Mouse (Mus musculus) ES-E14 (cell line): ENCODE results near the gene Mut. TPM values are rescaled to one million over a fixed set of nuclear protein-coding genes. Genes with fewer than 3 reads are reported as not detected.

ENCODE experiments used
- DNase-seq: peaks from one replicate; pipeline ENCODE4 v3.0.0-alpha.2; 2013; ENCODE audit warnings: low read depth, low spot score
- H3K27ac ChIP-seq: 2 replicates; pipeline ENCODE4 v1.5.1; 2012; ENCODE audit warnings: low read depth, mild to moderate bottlenecking, low read length, moderate library complexity, mixed read lengths; ENCODE audit not compliant: poor library complexity, insufficient read depth, severe bottlenecking
- H3K36me3 ChIP-seq: 2 replicates; pipeline ENCODE4 v1.6.1; 2012; ENCODE audit warnings: mild to moderate bottlenecking, low read length, moderate library complexity, mixed read lengths; ENCODE audit not compliant: control insufficient read depth, poor library complexity, insufficient read depth, severe bottlenecking
- H3K4me1 ChIP-seq, 2 experiments: fragments of 150-350 bp in 1 of 2; sonication (generic) in 1 of 2; 2 replicates each; pipeline ENCODE4 v1.6.1; 2012; ENCODE audit warnings: low read length in 2 of 2, mild to moderate bottlenecking in 1 of 2, mixed read lengths in 1 of 2; ENCODE audit not compliant: control insufficient read depth in 2 of 2, insufficient read depth in 2 of 2, poor library complexity in 1 of 2
- H3K4me3 ChIP-seq, 2 experiments: fragments of 150-350 bp in 1 of 2; sonication (generic) in 1 of 2; 2 replicates each; pipeline ENCODE4 v1.5.1; 2012; ENCODE audit warnings: low read length in 2 of 2, low read depth in 1 of 2, mild to moderate bottlenecking in 1 of 2, mixed read lengths in 1 of 2; ENCODE audit not compliant: insufficient read depth in 1 of 2, poor library complexity in 1 of 2, severe bottlenecking in 1 of 2
- H3K9ac ChIP-seq: 2 replicates; pipeline ENCODE4 v1.6.1; 2012; ENCODE audit warnings: low read depth, mild to moderate bottlenecking, low read length, mixed read lengths; ENCODE audit not compliant: poor library complexity, insufficient read depth, severe bottlenecking
- H3K9me3 ChIP-seq: fragments of 150-350 bp; sonication (generic); 2 replicates; pipeline ENCODE4 v1.6.1; 2012; ENCODE audit warnings: low read depth, mild to moderate bottlenecking, low read length; ENCODE audit not compliant: control insufficient read depth, insufficient read depth
- CHD2 ChIP-seq: IDR thresholded peaks from 2 replicates; pipeline ENCODE4 v1.6.1; 2014; ENCODE audit warnings: mild to moderate bottlenecking, low read depth, low read length, inconsistent platforms
- HCFC1 ChIP-seq: IDR thresholded peaks from 2 replicates; pipeline ENCODE4 v1.6.1; 2012; ENCODE audit warnings: low read length, inconsistent platforms, borderline replicate concordance; ENCODE audit not compliant: insufficient read depth
- MAFK ChIP-seq: IDR thresholded peaks from 2 replicates; pipeline ENCODE4 v1.6.1; 2014; ENCODE audit warnings: mild to moderate bottlenecking, low read depth, low read length, inconsistent platforms; ENCODE audit not compliant: insufficient read depth
- ZC3H11A ChIP-seq: IDR thresholded peaks from 2 replicates; pipeline ENCODE4 v1.6.1; 2012; ENCODE audit warnings: low read depth, mild to moderate bottlenecking, inconsistent platforms, low read length, borderline replicate concordance
- ZNF384 ChIP-seq: IDR thresholded peaks from 2 replicates; pipeline ENCODE4 v1.6.1; 2012; ENCODE audit warnings: low read depth, low read length, inconsistent platforms
- in situ Hi-C, 2 experiments: fragments of 600-800 bp; cut with MboI; formaldehyde crosslinking; loops; one replicate each; pipeline ENCODE4 v1.15.1; 2025; ENCODE audit warnings: low sequenced_read_pairs in 2 of 2, inconsistent platforms in 1 of 2; ENCODE audit not compliant: unreplicated experiment in 2 of 2
- total RNA-seq: library from RNA; depleted of rRNA; stranded (reverse); fragments of 300-350 nt; gene quantifications from 2 replicates; pipeline ENCODE4 v1.2.3, GENCODE M21; 2012

Gene Mut
- total RNA-seq, 1 experiment = 58.0 TPM

DNA sequence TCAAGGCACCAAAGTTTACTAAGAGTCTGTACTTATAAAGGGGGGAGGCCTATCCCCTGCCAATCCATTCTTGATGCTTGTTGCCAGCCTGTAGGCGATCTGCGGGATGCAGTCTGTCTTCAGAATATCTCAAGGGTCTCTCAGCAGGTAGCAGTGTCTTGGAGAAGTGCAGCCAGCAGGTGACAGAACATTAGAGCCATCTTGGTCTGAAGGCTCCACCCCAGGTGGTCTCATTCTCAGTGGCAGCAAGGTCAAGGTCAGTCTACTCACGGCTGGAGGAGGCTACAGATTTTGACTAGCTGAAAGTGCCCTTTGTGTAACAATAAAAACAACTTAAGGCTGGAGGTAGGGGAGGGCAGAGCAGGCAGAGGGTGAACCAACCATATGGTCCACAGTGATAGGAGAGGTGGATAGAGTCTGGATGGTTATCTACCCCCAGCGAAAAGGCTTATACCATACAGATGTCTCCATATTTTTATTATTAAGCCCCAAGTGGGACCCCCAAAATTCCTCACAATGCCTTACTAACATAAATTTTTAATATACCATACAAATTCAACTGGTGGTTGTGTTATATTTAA is 34.6 kb upstream of the Mut start:
- Histone ChIP-seq H3K27ac (no peak overlapping the region), H3K36me3 (no peaks in the 10 kb centered on the region), H3K4me3 (no peak overlapping the region), H3K4me1 (peaks cover 0 to 7% of the 10 kb centered on the region in 2 experiments; a peak in 2 of 4 replicates), H3K9ac (no peak overlapping the region), H3K9me3 (no peaks in the 10 kb centered on the region)
- in situ Hi-C loops = no loop called here
- TF ChIP-seq CHD2 (no peak), ZNF384 (no peak), ZC3H11A (no peak), HCFC1 (no peak), MAFK (no peak)
- no peak for DNase-seq

GRCm38 (mm10) chr17:40903345-40903744 is 31.1 kb upstream of the Mut start:
- Histone ChIP-seq H3K4me3 (no peak overlapping the region), H3K27ac (no peak overlapping the region), H3K9ac (no peak overlapping the region), H3K9me3 (no peaks in the 10 kb centered on the region), H3K36me3 (no peaks in the 10 kb centered on the region), H3K4me1 (peaks cover 0 to 8% of the 10 kb centered on the region in 2 experiments; a peak in 2 of 4 replicates)
- no peak for DNase-seq
- in situ Hi-C loops = no loop called here
- no peak for TF ChIP-seq ZC3H11A
- TF ChIP-seq MAFK = no peak
- no peak for TF ChIP-seq CHD2
- no peak for TF ChIP-seq ZNF384
- TF ChIP-seq HCFC1 = no peak

- no peak overlapping the region for H3K4me3 ChIP-seq
- H3K27ac ChIP-seq = no peak overlapping the region
- peaks cover 0 to 8% of the 10 kb centered on the region in 2 experiments; a peak in 2 of 4 replicates for H3K4me1 ChIP-seq
- no peaks in the 10 kb centered on the region for H3K36me3 ChIP-seq
- no peak for DNase-seq
- no peak overlapping the region for H3K9ac ChIP-seq
- H3K9me3 ChIP-seq = no peaks in the 10 kb centered on the region
- in situ Hi-C loops = no loop called here
- no peak for TF ChIP-seq HCFC1
- no peak for TF ChIP-seq ZNF384
- no peak for TF ChIP-seq ZC3H11A
- TF ChIP-seq CHD2 = no peak
- no peak for TF ChIP-seq MAFK
These were observed 30.4 kb upstream of the Mut start for GRCm38 (mm10) chr17:40904056-40904597.

DNA sequence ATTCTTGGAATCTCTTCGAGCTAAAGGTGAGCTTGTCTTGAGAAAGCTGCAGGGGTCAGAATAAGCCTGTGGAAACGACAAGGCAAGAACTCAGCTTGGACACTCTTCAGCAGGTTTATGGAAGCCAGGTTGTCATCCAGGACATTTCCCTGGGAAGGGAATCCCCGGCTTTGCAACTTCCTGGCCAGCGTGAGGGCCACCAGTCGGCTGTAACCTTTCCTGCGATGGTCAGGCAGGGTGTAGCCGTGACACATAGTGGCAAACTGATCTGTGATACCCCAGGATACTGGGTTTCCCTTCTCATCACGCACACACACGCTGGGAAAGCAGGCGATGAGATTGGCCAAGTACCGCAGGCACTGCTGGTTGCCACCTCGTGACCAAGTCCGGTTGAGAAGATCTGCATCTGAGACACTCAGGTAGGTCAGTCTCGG is 29.7 kb upstream of the Mut start:
- Histone ChIP-seq H3K36me3 (no peaks in the 10 kb centered on the region), H3K4me1 (peaks cover 0 to 6% of the 10 kb centered on the region in 2 experiments; a peak in 2 of 4 replicates), H3K4me3 (peak overlapping the region; percentile 21 to 51; a peak in 3 of 4 replicates), H3K9me3 (no peaks in the 10 kb centered on the region), H3K27ac (peak overlapping the region; percentile 67; the same call in 1 of the 2 replicates), H3K9ac (peak overlapping the region; percentile 44; the same call in 1 of the 2 replicates)
- in situ Hi-C loops = no loop called here
- TF ChIP-seq ZC3H11A (no peak), ZNF384 (no peak), HCFC1 (no peak), MAFK (no peak), CHD2 (no peak)
- no peak for DNase-seq

DNA sequence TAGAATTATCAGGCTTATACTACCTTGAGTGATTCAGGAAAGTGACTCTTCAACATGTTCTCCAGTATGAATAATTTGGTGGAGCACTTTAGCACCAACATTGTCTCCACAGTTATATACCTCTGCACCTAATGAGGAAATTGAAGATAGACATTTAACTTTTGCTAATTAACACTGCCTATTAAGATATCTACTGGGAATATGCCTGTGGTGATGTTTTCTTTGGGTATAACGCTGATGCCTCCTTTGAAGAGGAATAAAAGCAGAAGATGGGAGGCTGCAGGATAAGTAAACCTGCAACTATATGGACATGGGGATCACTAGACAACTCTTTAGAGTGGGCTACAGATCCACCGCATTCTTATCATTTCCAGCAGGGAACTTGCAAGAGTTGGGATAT is 20.2 kb upstream of the Mut start, which contains the start of gene Glyatl3:
Gene Glyatl3 (minus strand): TSS at position 101 of the 400 bp plus-strand sequence.
- no peaks in the 10 kb centered on the region for H3K9me3 ChIP-seq
- no peak within 1 kb of the TSS for H3K4me3 ChIP-seq
- in situ Hi-C loops = no loop called here
- no peak within 1 kb of the TSS for H3K27ac ChIP-seq
- H3K4me1 ChIP-seq = no peaks in the 10 kb centered on the region
- no peaks in the 10 kb centered on the region for H3K36me3 ChIP-seq
- H3K9ac ChIP-seq = no peak within 1 kb of the TSS
- no peak for DNase-seq
- TF ChIP-seq ZNF384 (no peak), ZC3H11A (no peak), CHD2 (no peak), HCFC1 (no peak), MAFK (no peak)
